Mouse (Mus musculus): ENCODE results near the gene Ttk. TPM values are rescaled to one million over a fixed set of nuclear protein-coding genes. Genes with fewer than 3 reads are reported as not detected.

The Ttk gene
- polyA plus RNA-seq, 1 experiment from 2014 or later, result 19.9 TPM

Other genes starting within 250 kb of the Ttk start
- gene Elovl4, start 28.4 kb upstream of the Ttk start, polyA plus RNA-seq (2015; fragmentation: Nextera tagmentation; extraction: Ambion mirVana), result 1.6 and 1.9 TPM in 2 replicates
- gene Bckdhb, start 90.5 kb downstream of the Ttk start, polyA plus RNA-seq (2015; fragmentation: Nextera tagmentation; extraction: Ambion mirVana), result 77.3 and 80.1 TPM in 2 replicates

All from heart, embryonic 16.5 days (tissue).